Mouse (Mus musculus): ENCODE results near the gene Hmg20b. TPM values are rescaled to one million over a fixed set of nuclear protein-coding genes. Genes with fewer than 3 reads are reported as not detected.

The Hmg20b gene
- total and polyA plus RNA-seq, 2 experiments from 2014 or later, result 15.1 to 25.2 TPM

- ATAC-seq (no peak), DNase-seq (no peak)
- Histone ChIP-seq H3K4me2 (ENCODE audit: low read depth) (no peak overlapping the region), H3K36me3 (ENCODE audit: insufficient read depth) (peaks cover 54% of the 10 kb centered on the region), H3K27ac (ENCODE audit: low read depth, low read length) (0 out of 2 replicates have a peak overlapping the region, but pooled peaks have one; percentile 40), H3K9ac (no peak overlapping the region), H3K27me3 (ENCODE audit: insufficient read depth, low read length) (no peaks in the 10 kb centered on the region), H3K9me3 (ENCODE audit: low read length) (no peaks in the 10 kb centered on the region), H3K4me3 (ENCODE audit: low read depth, low read length) (no peak overlapping the region), H3K4me1 (ENCODE audit: insufficient read depth) (0 out of 2 replicates have a peak, but pooled peaks cover 1% of the 10 kb centered on the region)
- 88% methylated on average over 6 of the region's 6 CpGs for WGBS
- no peak for TF ChIP-seq CTCF (IDR thresholded peaks at IDR 0.05; ENCODE audit: low read depth)
Observed at GRCm38 (mm10) chr10:81326858-81327257, 23.4 kb downstream of the Hmg20b start.

- peaks cover 54% of the 10 kb centered on the region for H3K36me3 ChIP-seq (ENCODE audit: insufficient read depth)
- no peak for TF ChIP-seq CTCF (IDR thresholded peaks at IDR 0.05; ENCODE audit: low read depth)
- H3K27me3 ChIP-seq (ENCODE audit: insufficient read depth, low read length), result no peaks in the 10 kb centered on the region
Observed at GRCm38 (mm10) chr10:81325781-81326180, 24.5 kb downstream of the Hmg20b start.

GRCm38 (mm10) chr10:81325176-81325575, 25.1 kb downstream of the Hmg20b start:
- H3K4me3 ChIP-seq (ENCODE audit: low read depth, low read length), result no peak overlapping the region
- DNase-seq (no peak), ATAC-seq (no peak)
- no peaks in the 10 kb centered on the region for H3K27me3 ChIP-seq (ENCODE audit: insufficient read depth, low read length)
- peaks cover 54% of the 10 kb centered on the region for H3K36me3 ChIP-seq (ENCODE audit: insufficient read depth)
- WGBS, result 95% methylated on average over 21 of the region's 21 CpGs
- no peak for TF ChIP-seq CTCF (IDR thresholded peaks at IDR 0.05; ENCODE audit: low read depth)
- H3K27ac ChIP-seq (ENCODE audit: low read depth, low read length), result no peak overlapping the region
- no peaks in the 10 kb centered on the region for H3K9me3 ChIP-seq (ENCODE audit: low read length)
- no peak overlapping the region for H3K9ac ChIP-seq
- H3K4me2 ChIP-seq (ENCODE audit: low read depth), result no peak overlapping the region
- H3K4me1 ChIP-seq (ENCODE audit: insufficient read depth), result 0 out of 2 replicates have a peak, but pooled peaks cover 5% of the 10 kb centered on the region

More at GRCm38 (mm10) chr10:81325781-81326180, 24.5 kb downstream of the Hmg20b start:
- H3K4me3 ChIP-seq (ENCODE audit: low read depth, low read length), result no peak overlapping the region
- H3K9ac ChIP-seq, result no peak overlapping the region
- no peaks in the 10 kb centered on the region for H3K9me3 ChIP-seq (ENCODE audit: low read length)
- H3K4me1 ChIP-seq (ENCODE audit: insufficient read depth), result 0 out of 2 replicates have a peak, but pooled peaks cover 5% of the 10 kb centered on the region
- 94% methylated on average over 18 of the region's 18 CpGs for WGBS
- DNase-seq (no peak), ATAC-seq (no peak)
- no peak overlapping the region for H3K27ac ChIP-seq (ENCODE audit: low read depth, low read length)
- H3K4me2 ChIP-seq (ENCODE audit: low read depth), result no peak overlapping the region

GRCm38 (mm10) chr10:81323791-81324530, 26.3 kb downstream of the Hmg20b start:
- Histone ChIP-seq H3K27ac (ENCODE audit: low read depth, low read length) (no peak overlapping the region), H3K9me3 (ENCODE audit: low read length) (no peaks in the 10 kb centered on the region), H3K4me1 (ENCODE audit: insufficient read depth) (0 out of 2 replicates have a peak, but pooled peaks cover 5% of the 10 kb centered on the region), H3K27me3 (ENCODE audit: insufficient read depth, low read length) (no peaks in the 10 kb centered on the region), H3K4me3 (ENCODE audit: low read depth, low read length) (no peak overlapping the region), H3K9ac (no peak overlapping the region), H3K4me2 (ENCODE audit: low read depth) (no peak overlapping the region), H3K36me3 (ENCODE audit: insufficient read depth) (peaks cover 54% of the 10 kb centered on the region)
- ATAC-seq, result no peak
- 94% methylated on average over 18 of the region's 18 CpGs for WGBS
- no peak for DNase-seq
- TF ChIP-seq CTCF (IDR thresholded peaks at IDR 0.05; ENCODE audit: low read depth), result no peak

GRCm38 (mm10) chr10:81323141-81323775, 27.0 kb downstream of the Hmg20b start:
- Histone ChIP-seq H3K27me3 (ENCODE audit: insufficient read depth, low read length) (no peaks in the 10 kb centered on the region), H3K4me2 (ENCODE audit: low read depth) (no peak overlapping the region), H3K4me3 (ENCODE audit: low read depth, low read length) (no peak overlapping the region), H3K27ac (ENCODE audit: low read depth, low read length) (no peak overlapping the region), H3K4me1 (ENCODE audit: insufficient read depth) (0 out of 2 replicates have a peak, but pooled peaks cover 5% of the 10 kb centered on the region), H3K36me3 (ENCODE audit: insufficient read depth) (peaks cover 61% of the 10 kb centered on the region), H3K9me3 (ENCODE audit: low read length) (no peaks in the 10 kb centered on the region), H3K9ac (no peak overlapping the region)
- WGBS, result 94% methylated on average over 23 of the region's 23 CpGs
- DNase-seq (no peak), ATAC-seq (no peak)
- TF ChIP-seq CTCF (IDR thresholded peaks at IDR 0.05; ENCODE audit: low read depth), result no peak

GRCm38 (mm10) chr10:81322444-81322843, 27.8 kb downstream of the Hmg20b start:
- H3K9me3 ChIP-seq (ENCODE audit: low read length), result no peaks in the 10 kb centered on the region
- peaks cover 66% of the 10 kb centered on the region for H3K36me3 ChIP-seq (ENCODE audit: insufficient read depth)
- H3K9ac ChIP-seq, result no peak overlapping the region
- DNase-seq (no peak), ATAC-seq (no peak)
- TF ChIP-seq CTCF (IDR thresholded peaks at IDR 0.05; ENCODE audit: low read depth), result no peak
- WGBS, result 92% methylated on average over 27 of the region's 27 CpGs
- H3K4me3 ChIP-seq (ENCODE audit: low read depth, low read length), result no peak overlapping the region
- no peak overlapping the region for H3K27ac ChIP-seq (ENCODE audit: low read depth, low read length)
- no peak overlapping the region for H3K4me2 ChIP-seq (ENCODE audit: low read depth)
- H3K27me3 ChIP-seq (ENCODE audit: insufficient read depth, low read length), result no peaks in the 10 kb centered on the region
- 0 out of 2 replicates have a peak, but pooled peaks cover 5% of the 10 kb centered on the region for H3K4me1 ChIP-seq (ENCODE audit: insufficient read depth)

- no peak for TF ChIP-seq CTCF (IDR thresholded peaks at IDR 0.05; ENCODE audit: low read depth)
- no peak for ATAC-seq
- 5% methylated on average over 20 of the region's 20 CpGs for WGBS
Observed at GRCm38 (mm10) chr10:81321436-81321835, 28.8 kb downstream of the Hmg20b start.

More at GRCm38 (mm10) chr10:81321436-81321835, 28.8 kb downstream of the Hmg20b start:
- peak overlapping the region; percentile 79 for H3K9ac ChIP-seq
- H3K36me3 ChIP-seq (ENCODE audit: insufficient read depth), result peaks cover 66% of the 10 kb centered on the region
- peak overlapping the region; percentile 88 for H3K4me2 ChIP-seq (ENCODE audit: low read depth)
- H3K27ac ChIP-seq (ENCODE audit: low read depth, low read length), result peak overlapping the region; percentile 96
- H3K4me3 ChIP-seq (ENCODE audit: low read depth, low read length), result peak overlapping the region; percentile 82
- H3K4me1 ChIP-seq (ENCODE audit: insufficient read depth), result 0 out of 2 replicates have a peak, but pooled peaks cover 5% of the 10 kb centered on the region
- no peaks in the 10 kb centered on the region for H3K27me3 ChIP-seq (ENCODE audit: insufficient read depth, low read length)
- H3K9me3 ChIP-seq (ENCODE audit: low read length), result no peaks in the 10 kb centered on the region
- DNase-seq, result no peak
